Mouse (Mus musculus) adrenal gland, postnatal 10 days (tissue): ENCODE results near the gene Tmem127. TPM values are rescaled to one million over a fixed set of nuclear protein-coding genes. Genes with fewer than 3 reads are reported as not detected.

Experiments
- total RNA-seq, 2 experiments: library from RNA; stranded (reverse); gene quantifications; 2 replicates each; pipeline ENCODE4 v1.2.3; 2021

Tmem127 gene
- total RNA-seq, 2 experiments from 2014 or later = 55.4 to 56.4 TPM

Other genes starting within 250 kb of the Tmem127 start
- gene Ap4e1, start 239.2 kb upstream of the Tmem127 start, total RNA-seq = 10 to 100 TPM in 1 of 2 experiments, 1 to 10 TPM in 1; 8.9 to 12.8 TPM
- gene Blvra, start 177.2 kb upstream of the Tmem127 start, total RNA-seq = 10 to 100 TPM; 38.7 to 39.9 TPM
- gene Ncaph, start 114.0 kb upstream of the Tmem127 start, total RNA-seq = 10 to 100 TPM; 15.8 to 18.3 TPM
- 10 to 100 TPM; 13.2 to 13.8 TPM for gene Itpripl1, start 104.5 kb upstream of the Tmem127 start, total RNA-seq
- gene 1810024B03Rik, start 39.6 kb upstream of the Tmem127 start, total RNA-seq = 1 to 10 TPM; 1.3 to 1.8 TPM
- 10 to 100 TPM; 58.9 to 70.8 TPM for gene Snrnp200, start 39.5 kb upstream of the Tmem127 start, total RNA-seq
- gene Ciao1, start 92 bp upstream of the Tmem127 start, total RNA-seq = 10 to 100 TPM; 85.9 to 93.7 TPM
- gene Stard7, start 22.3 kb downstream of the Tmem127 start, total RNA-seq = 100 to 1,000 TPM; 143 to 175 TPM
- gene Dusp2, start 88.3 kb downstream of the Tmem127 start, total RNA-seq = 1 to 10 TPM; 4.2 to 5.5 TPM
- gene Astl, start 90.7 kb downstream of the Tmem127 start, total RNA-seq = under 1 TPM in 1 of 2 experiments, not detected in 1; 0.21 TPM
- 1 to 10 TPM; 2.6 to 2.7 TPM for gene Adra2b, start 115.3 kb downstream of the Tmem127 start, total RNA-seq
- gene Gpat2, start 177.3 kb downstream of the Tmem127 start, total RNA-seq = under 1 TPM; 0.48 to 0.58 TPM
- 10 to 100 TPM; 44.4 to 52.4 TPM for gene Fahd2a, start 196.7 kb downstream of the Tmem127 start, total RNA-seq